Mouse (Mus musculus): ENCODE measurements around the gene Reg3d. TPM values are rescaled to one million over a fixed set of nuclear protein-coding genes. Genes with fewer than 3 reads are reported as not detected.

Reg3d gene
- polyA plus RNA-seq, 1 experiment from 2014 or later: not detected

Other genes with a start within 250 kb of the Reg3d start
- not detected in 2 replicates for gene Reg3b, start 8.2 kb downstream of the Reg3d start, polyA plus RNA-seq (2015; fragmentation: Nextera tagmentation; extraction: Ambion mirVana)
- gene Reg3a, start 1.8 kb upstream of the Reg3d start, polyA plus RNA-seq (2015; fragmentation: Nextera tagmentation; extraction: Ambion mirVana): not detected in 2 replicates
- gene Reg2, start 16.8 kb upstream of the Reg3d start, polyA plus RNA-seq (2015; fragmentation: Nextera tagmentation; extraction: Ambion mirVana): not detected in 2 replicates
- not detected in 2 replicates for gene Reg1, start 43.8 kb upstream of the Reg3d start, polyA plus RNA-seq (2015; fragmentation: Nextera tagmentation; extraction: Ambion mirVana)
- gene Reg3g, start 90.0 kb upstream of the Reg3d start, polyA plus RNA-seq (2015; fragmentation: Nextera tagmentation; extraction: Ambion mirVana): not detected in 2 replicates